Mouse (Mus musculus): Measurements from ENCODE around the gene Aarsd1.
"Not testable (repeated sequence)": the region's sequence is repeated elsewhere in the genome, so short reads cannot be mapped to it uniquely, and the experiment has no call there.

The Aarsd1 gene

DNA sequence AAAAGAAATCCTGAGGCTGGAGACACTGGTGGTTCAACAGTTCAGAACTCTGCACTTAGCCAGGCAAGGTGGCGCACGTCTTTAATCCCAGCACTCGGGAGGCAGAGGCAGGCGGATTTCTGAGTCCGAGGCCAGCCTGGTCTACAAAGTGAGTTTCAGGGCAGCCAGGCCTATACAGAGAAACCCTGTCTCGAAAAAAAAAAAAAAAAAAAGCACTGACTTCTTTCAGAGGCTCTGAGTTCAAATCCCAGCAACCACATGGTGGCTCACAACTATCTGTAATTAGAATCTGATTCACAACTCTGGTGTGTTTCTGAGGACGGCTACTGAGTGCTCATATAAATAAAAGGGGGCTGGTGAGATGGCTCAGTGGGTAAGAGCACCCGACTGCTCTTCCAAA, 29.4 kb upstream of the Aarsd1 start:
- DNase-seq (ENCODE audit: low spot score), result not testable (repeated sequence)

DNA sequence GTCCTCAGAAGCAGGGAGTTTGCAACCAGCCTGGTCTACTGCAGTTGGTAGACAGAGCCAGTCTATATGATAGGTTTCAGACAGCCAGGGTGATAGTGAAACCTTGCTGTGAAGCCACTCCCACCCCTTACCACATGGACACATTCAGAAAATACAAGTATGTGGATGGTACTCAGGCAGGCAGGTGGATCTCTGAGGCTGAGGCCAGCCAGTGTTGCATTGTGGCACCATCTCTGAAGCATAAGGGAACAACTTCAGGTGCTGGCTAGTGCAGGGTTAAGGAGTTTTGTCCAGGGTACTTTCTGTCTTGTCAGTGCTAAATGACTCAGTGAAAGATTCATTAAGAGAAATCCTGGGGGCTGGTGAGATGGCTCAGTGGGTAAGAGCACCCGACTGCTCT, 28.9 kb upstream of the Aarsd1 start:
- DNase-seq (ENCODE audit: low spot score), result no peak

DNA sequence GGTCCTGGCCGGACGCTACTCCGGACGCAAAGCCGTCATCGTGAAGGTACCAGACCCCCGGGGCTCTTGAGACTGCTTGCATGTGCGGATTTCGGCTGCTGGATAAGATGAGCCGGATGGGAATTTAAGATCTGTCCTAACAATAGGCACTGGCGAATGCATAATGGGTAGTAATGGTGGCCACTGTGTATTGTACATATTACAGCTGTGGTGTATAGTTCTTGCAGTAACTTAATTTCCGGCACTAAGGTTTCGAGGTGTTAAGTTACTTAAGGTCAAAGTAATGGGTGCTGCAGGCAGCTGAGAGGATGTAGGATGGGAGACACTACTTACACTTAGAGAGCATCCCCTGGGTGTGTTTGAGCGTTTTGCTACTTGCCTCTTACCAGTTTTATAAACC, 25.3 kb upstream of the Aarsd1 start:
- no peak for DNase-seq (ENCODE audit: low spot score)

DNA sequence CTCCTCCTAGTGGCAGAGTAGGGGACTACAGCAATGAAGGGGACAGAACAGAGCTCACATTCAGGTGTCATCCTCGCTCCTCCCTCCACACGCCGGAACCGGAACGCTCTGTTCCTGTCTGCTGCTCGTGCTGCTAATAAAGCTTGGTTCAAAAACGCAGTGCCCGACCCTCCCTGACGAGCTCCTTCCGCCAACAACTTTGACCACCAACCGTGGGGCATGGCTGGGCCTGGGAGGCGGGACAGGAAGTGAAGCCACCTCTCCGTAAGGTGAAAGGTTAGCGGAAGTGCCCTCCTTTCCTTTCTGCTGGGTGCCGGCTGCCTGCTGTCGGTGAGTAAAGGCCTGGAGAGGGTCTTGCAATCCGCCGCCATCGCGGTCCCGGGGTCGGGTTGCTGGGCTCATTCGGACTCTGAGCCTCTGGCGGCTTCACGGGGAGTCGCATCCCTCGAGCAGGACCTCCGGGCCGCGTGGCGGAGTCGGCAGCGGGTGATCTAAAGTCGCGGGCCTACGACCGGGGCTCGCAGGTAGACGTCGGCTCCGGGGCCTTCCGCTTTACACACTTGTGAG, 24.8 kb upstream of the Aarsd1 start, which contains the start of gene Rpl27:
Gene Rpl27, plus strand, starts transcription at position 172 of the 567 bp plus-strand sequence.
- peak; percentile 90 for DNase-seq (ENCODE audit: low spot score)

DNA sequence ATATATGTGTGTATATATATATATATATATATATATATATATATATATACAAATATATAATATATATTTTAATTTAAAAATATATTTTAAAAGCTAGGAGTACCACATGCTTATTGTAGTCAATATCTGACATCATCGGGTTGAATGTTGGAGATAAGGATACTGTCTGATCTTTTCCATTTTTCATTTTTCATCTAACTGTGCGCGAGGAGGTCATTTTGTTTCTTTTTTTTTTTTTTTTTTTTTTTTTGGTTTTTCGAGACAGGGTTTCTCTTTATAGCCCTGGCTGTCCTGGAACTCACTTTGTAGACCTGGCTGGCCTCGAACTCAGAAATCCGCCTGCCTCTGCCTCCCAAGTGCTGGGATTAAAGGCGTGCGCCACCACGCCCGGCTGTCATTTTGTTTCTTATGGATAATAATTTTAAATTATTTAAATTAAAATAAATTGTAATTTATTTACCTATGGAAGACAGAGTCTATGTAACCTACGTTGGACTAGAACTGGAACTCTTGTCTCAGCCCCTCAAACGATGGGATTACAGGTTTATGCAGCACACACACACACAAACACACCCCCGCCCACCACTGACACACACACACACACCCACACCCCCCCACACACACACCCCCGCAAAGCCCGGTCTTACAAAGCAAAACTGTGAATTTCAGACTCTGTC, 24.2 kb upstream of the Aarsd1 start:
- not testable (repeated sequence) for DNase-seq (ENCODE audit: low spot score)

DNA sequence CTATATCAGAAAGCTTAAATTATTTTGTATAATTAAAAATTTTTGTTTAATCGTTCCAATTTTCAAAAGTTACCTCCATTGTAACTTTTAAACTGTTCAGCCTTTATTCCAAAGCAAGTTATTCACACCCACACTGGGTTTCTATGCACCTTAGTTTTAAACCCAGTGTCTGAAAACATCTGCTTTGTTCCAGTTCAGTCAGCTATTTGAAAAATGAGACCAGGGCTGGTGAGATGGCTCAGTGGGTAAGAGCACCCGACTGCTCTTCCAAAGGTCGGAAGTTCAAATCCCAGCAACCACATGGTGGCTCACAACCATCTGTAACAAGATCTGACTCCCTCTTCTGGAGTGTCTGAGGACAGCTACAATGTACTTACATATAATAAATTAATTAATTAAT, 20.6 kb upstream of the Aarsd1 start:
- not testable (repeated sequence) for DNase-seq (ENCODE audit: low spot score)

DNA sequence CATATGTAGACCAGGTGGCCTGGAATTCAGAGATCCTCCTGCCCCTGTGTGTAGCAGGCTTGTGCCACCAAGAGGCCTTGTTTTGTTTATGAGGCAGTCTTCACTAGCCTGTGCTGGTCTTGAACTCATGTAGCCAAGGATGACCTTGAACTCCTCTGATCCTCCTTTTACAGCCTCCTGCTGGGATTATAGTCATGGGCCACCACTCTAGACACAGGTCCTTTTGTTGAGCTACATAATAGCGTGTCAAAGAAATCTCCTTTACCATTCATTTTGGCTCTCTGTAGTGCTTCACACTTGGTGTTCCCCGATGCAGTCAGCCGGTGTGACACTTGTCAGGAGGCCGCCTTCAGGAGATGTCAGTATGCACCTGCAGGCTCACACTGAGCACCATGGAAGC, 19.5 kb upstream of the Aarsd1 start:
- no peak for DNase-seq (ENCODE audit: low spot score)

DNA sequence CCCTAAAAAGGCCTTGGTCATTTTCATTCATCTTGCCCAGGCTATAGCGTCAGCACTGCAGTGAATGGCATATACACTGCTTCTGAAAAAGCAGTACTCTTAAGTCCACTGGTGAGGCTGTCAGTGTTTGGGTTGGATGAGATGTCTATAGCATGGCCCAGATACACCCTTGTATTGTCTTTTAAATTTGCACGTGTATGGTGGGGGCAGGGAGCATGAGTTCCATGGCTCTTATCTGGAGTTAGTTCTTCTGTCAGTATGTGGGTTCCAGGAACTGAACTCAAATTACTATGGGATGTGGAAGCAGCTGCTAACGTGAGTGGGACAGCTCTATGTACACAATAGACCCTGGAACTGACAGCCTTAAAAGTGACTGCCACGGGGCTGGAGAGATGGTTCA, 18.4 kb upstream of the Aarsd1 start:
- no peak for DNase-seq (ENCODE audit: low spot score)

DNA sequence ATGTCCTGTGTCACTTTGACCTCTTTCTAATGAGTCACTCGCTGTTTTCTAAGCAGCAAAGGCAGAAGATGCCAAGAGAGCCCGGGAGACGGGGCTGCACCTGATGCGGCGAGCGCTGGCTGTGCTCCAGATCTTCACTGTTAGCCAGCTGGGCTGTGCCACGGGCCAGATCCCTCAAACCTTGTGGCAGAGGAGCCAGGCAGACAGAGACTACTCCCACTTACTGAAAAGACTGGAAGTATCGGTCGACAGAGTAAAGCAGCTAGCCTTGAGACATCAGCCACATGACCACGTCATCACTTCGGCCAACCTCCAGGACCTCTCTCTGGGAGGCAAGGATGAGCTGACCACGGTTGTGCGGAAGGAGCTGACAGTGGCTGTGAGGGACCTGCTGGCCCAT, 16.0 kb upstream of the Aarsd1 start:
- no peak for DNase-seq (ENCODE audit: low spot score)

DNA sequence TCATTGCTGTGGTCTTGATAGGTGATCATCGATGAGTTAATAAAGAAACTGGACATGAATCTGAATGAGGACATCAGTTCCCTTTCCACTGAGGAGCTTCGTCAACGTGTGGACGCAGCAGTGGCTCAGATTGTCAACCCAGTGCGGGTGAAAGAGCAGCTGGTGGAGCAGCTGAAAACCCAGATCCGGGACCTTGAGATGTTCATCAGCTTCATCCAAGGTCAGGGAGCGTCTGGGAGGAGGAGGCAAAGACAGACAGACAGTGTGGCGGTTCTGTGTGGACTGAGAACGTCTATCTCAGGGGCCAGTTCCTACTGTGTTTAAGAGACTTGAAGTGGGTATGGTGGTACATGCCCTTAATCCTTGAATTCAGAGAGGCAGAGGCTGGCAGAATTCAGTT, 13.9 kb upstream of the Aarsd1 start:
- DNase-seq (ENCODE audit: low spot score), result no peak

DNA sequence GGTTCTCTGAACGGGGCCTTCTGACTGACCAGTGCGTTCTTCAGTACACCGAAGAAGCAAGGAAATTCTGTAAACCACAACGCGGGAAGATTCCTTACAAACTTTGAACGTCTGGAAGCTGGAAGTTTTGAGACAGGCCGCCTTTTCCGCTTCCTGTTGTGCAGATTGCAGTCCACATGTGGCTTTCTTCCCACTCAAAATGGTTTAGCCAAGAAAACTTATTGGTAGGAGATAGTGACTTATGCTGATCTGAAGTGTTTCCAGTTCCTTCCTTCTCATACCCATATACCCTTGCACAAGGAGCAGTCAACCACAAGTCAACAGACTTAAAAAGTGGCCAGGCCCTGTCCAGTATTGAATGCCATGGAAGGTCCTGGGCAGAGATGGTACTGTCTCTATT, 8.8 kb upstream of the Aarsd1 start:
- no peak for DNase-seq (ENCODE audit: low spot score)

DNA sequence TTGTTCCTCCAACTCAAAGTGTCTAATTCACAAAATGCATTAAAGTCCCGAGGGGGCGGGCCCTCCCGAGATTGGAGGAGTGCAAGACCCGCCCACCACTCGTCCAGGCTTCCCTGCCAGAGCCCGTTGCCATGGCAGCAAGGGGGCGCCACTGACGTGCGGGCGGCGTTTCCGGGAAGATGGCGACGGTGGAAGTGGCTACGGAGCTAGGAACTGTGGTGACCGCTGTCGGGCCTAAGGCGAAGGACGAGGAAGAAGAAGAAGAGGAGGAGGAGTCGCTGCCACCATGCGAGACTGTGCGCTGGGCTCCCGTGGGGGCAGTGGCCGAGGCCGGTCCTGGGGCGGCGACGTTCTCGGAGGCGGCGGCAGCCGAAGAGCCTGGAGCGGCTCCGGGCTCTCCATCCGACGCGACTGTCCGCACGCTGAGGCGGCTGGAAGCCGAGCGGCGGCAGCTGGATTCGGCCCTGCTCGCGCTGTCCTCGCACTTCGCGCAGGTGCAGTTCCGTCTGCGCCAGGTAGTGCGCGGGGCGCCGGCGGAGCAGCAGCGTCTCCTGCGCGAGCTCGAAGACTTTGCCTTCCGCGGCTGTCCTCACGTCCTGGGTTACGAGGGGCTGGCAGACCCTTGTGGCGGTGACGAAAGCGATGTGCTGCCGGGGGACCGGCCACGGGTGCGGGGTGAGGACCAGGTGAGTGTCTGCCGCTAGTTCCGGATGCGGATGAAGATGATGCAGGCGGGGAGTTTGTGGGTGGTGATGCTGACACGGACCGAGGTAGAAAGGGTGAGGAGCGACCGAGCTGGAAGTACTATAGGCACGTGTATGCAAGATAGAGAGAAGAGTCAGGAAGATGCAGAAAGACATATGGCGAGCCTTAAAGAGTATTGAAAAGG, 7.8 kb upstream of the Aarsd1 start, which contains the start of the genes Rundc1 and Ptges3l:
Gene Rundc1, plus strand, starts transcription at position 161 of the 889 bp plus-strand sequence.
Gene Ptges3l, minus strand, starts transcription at position 409 of the 889 bp plus-strand sequence.
- peak; percentile 100 for DNase-seq (ENCODE audit: low spot score)

DNA sequence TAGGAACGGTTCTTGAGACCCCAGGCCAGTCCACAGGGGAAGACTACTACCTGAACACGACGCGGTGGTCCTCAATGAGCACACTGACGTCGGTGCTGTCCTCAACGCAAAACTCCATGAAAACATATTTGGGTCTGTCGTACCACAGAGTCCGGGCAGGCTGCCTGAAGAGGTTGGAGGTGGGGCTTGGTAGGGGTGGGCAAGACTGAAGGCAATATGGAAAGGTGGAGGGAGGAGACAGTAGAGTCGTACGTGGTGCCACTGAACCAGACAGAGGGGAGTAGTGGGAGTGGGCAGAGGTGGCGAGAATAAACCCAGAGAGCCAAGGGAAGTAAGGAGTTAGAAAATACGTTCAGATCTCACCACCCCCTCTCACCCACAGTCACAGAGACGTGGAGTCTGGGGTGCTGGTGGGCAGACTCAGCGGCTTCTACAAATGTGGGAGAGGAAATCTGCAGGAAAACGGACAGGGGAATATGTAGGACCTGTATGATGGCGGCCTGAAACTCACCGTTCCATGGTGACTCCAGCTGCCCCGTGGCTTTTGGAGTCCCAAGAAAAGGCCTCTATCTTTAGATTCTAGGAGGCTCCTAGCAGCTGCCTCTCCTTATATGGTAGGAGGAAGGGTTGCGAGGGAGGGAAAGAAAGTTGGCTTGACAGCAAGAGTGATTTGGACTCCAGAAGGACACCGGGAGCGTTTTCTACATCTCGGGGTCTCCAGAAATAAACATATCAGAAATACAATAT, 6.9 kb upstream of the Aarsd1 start, which contains the start of gene Gm27029:
Gene Gm27029, minus strand, starts transcription at position 692 of the 747 bp plus-strand sequence.
- DNase-seq (ENCODE audit: low spot score), result peak; percentile 17

DNA sequence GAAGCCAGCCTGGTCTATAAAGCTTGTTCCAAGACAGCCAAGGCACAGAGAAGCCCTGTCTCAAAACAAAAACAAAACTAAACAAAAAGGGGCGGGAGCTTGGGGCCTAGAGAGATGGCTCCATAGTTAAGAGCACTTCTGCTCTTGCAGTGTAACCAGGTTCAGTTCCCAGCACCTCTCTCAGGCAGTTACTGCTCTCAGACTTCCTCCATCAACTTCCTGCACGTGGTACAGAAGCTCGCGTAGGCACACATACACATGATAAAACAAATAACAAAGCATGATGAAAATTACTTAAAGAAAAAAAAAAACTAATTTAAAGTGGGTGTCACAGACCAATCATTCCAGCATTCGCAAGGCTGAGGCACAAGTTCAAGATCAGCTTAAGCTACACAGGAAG, 2.7 kb upstream of the Aarsd1 start:
- DNase-seq (ENCODE audit: low spot score), result no peak

DNA sequence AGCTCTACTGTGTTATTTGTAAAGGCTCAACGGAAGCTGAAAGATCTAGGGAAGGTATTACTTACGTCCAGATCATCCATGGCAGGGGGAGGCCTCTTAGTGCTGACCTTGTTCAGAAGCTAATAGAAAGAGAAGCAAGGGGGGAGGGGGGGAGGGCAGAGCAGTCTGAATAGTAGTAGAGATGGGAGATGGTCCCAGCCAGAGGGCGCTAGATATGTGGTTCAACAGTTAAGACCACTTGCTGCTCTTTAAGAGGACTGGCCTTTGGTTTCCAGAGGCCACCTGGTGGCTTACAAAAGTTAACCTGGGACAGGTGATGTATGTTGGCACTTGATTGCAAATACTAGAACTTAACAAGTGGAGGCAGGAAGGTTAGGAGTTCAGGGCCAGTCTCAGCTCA, 2.2 kb upstream of the Aarsd1 start:
- no peak for DNase-seq (ENCODE audit: low spot score)

DNA sequence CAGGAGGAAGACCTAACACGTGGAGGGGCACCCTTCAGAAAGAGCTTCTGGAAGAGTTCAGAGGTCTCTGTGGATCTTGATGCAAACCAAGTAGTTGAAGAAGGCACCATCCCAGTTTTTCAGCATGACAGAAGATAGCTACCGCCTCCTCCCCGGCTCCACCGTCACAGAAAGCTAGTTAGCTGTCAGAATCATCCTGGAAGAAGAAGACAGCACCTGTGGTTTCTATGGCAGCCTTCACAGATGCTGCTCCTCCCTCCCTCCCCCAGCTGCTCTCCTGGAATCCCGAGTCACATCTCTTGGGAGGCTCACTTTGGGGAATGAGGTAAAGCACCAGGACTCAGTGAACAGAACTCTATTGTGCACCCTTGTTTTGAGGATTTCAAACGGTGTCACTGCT, 1.6 kb upstream of the Aarsd1 start:
- DNase-seq (ENCODE audit: low spot score), result no peak

DNA sequence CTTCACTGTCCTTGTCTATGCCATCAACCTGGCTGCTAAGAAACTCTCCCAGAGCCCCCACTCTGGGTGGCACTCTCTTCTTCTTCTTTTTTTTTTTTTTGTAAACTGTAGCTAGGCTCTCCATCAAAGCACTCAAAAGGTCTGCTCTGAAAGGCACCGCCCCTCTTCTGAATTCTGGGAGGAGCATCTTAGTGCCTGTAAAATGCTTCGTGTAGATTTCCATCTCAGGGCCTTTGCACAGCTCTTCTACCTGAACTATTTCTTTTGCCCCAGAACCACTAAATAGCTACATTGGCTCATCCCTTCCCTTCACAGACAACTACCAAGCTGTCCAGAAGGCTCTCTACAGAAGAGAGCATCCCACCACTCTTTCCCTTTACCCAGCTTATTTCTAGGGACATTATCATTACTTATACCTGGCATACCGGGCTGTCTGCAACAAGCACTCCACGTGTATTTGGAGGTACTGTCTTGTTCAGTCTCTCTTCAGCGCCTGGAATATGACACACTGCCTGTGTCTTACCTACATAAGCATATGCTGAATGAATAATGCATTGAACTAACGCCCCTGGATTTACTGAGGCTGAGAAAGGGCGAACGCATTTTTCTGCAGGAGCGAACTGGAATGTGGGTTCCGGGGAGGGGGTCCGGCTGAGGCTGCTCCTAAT, 848 bp downstream of the Aarsd1 start:
- no peak for DNase-seq (ENCODE audit: low spot score)

DNA sequence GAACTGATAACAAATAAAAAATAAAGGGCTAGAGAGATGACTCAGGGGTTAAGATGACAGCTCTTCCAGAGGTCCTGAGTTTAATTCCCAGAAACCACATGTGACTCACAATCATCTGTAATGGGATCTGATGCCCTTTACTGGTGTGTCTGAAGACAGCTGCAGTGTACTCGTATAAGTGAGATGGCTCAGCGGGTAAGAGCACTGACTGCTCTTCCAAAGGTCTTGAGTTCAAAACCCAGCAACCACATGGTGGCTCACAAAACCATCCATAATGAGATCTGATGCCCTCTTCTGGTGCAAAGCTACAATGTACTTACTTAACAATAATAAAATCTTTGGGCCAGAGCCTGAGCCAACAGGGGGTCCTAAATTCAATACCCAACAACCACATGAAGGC, 2.1 kb downstream of the Aarsd1 start:
- DNase-seq (ENCODE audit: low spot score), result no peak

DNA sequence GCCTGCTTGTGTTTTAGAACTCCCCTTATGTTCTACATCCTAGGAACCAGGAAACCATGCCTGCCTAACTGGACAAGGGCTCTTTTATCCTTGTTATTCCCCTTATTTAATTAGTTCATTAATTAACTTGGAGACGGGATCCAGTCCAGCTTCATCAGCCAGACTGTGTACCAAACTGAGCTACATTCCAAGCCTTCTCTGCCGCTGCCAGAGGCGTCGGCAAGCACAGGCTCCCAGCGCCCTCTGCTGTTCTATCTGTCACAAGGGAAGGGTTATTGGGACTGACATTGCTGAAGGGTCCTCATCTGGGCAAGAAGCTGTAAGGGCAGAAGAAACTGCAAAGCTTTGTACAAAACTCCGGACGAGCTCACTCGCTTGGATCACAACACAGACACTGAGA, 22.3 kb downstream of the Aarsd1 start:
- DNase-seq (ENCODE audit: low spot score), result peak; percentile 74

DNA sequence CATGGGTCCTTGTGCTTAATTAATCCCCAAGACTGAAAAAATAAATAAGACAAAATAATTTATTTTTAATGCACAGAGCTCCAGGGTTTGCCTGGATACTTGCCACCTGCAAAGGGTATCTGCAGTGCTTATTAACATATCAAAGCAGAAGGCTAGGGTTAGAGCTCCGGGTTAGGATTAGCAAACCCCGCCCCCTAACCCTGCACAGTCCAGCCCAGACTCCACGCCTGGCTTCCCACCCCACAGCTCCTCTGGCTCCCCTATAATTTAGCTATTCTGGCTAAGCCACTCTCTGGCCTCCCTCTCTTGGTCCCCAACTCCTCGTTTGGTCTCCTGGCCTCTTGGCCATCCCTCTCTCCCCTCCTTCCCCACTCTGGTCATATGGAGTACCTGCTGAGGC, 35.6 kb downstream of the Aarsd1 start:
- no peak for DNase-seq (ENCODE audit: low spot score)

DNA sequence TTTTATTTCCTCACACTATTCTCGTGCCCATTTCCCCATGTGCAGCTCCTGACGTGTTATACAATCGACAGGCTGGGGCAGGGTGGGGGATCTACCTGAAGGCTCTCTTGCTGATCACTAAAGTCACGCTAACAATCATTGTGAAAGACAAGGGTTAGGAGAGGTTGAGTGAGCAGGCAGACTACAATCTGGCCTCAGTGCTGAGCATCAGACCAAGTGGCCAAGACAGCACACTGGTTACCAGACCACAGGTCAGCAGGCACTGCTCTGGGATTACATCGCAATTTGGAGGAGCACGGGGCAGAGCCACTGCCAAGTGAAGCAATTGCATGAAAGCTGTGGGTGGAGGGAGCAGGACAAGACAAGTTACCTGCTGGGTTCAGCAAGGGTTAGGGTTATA, 38.5 kb downstream of the Aarsd1 start:
- no peak for DNase-seq (ENCODE audit: low spot score)

DNA sequence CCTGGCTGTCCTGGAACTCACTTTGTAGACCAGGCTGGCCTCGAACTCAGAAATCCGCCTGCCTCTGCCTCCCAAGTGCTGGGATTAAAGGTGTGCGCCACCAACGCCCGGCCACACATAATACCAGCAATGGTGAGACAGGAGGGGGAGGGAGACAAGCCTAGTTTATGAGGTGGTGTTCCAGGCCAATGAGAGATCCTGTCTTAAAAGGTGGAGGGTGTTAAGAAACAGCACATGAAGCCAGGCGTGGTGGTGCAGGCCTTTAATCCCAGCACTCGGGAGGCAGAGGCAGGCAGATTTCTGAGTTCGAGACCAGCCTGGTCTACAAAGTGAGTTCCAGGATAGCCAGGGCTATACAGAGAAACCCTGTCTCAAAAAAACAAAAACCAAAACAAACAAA, 39.2 kb downstream of the Aarsd1 start:
- DNase-seq (ENCODE audit: low spot score), result not testable (repeated sequence)

Data from ovary, postnatal 14 days (tissue).